Mouse (Mus musculus): ENCODE data around the gene Jpt1.

DNA sequence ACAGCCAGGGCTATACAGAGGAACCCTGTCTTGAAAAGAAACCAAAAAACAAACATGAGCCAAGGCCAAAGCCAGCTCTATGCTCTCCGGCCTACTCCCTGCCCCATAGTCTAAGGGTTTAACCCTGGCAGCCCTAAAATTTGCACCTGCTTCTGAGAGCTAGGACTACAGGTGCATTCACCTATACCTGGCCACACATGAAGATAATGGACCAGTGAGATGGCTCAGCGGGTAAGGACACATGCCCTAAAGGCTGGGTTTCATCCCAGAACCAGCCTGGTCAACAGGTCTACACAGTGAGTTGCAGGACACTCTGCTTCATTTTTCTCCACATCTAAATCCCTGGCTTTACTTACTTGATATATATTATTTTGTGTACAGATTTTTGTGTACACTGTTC, 8.1 kb upstream of the Jpt1 start:
- TF ChIP-seq CTCF (IDR thresholded peaks at IDR 0.05; ENCODE audit: low read depth) = no peak
- no peak for TF ChIP-seq EP300 (IDR thresholded peaks at IDR 0.05; ENCODE audit: low read depth)
